Mouse (Mus musculus) c-Kit-positive CD71-negative TER-119-negative erythroid progenitor cells, embryonic 14.5 days (primary cell): ENCODE results near the gene Ccdc73.

Experiments used
- DNase-seq: peaks from one replicate; pipeline ENCODE4 v3.0.0-alpha.2; 2013; ENCODE audit warnings: low read depth

Gene Ccdc73

GRCm38 (mm10) chr2:105026950-105027695, 159.5 kb downstream of the Ccdc73 start:
- DNase-seq = no peak

GRCm38 (mm10) chr2:105028806-105029205, 161.2 kb downstream of the Ccdc73 start:
- DNase-seq = no peak

GRCm38 (mm10) chr2:105030505-105030904, 162.9 kb downstream of the Ccdc73 start:
- no peak for DNase-seq

GRCm38 (mm10) chr2:105034084-105034483, 166.5 kb downstream of the Ccdc73 start:
- DNase-seq = no peak

GRCm38 (mm10) chr2:105035985-105036384, 168.4 kb downstream of the Ccdc73 start:
- no peak for DNase-seq

GRCm38 (mm10) chr2:105036401-105037070, 168.9 kb downstream of the Ccdc73 start:
- no peak for DNase-seq

GRCm38 (mm10) chr2:105037956-105038569, 170.5 kb downstream of the Ccdc73 start:
- no peak for DNase-seq

- no peak for DNase-seq
Measured at GRCm38 (mm10) chr2:105038879-105039278, 171.3 kb downstream of the Ccdc73 start.

GRCm38 (mm10) chr2:105040859-105041258, 173.3 kb downstream of the Ccdc73 start:
- no peak for DNase-seq

GRCm38 (mm10) chr2:105043152-105043551, 175.5 kb downstream of the Ccdc73 start:
- no peak for DNase-seq

- no peak for DNase-seq
Measured at GRCm38 (mm10) chr2:105048301-105048700, 180.7 kb downstream of the Ccdc73 start.

- DNase-seq = no peak
Measured at GRCm38 (mm10) chr2:105055529-105055928, 187.9 kb downstream of the Ccdc73 start.

GRCm38 (mm10) chr2:105058577-105059116, 191.0 kb downstream of the Ccdc73 start:
- DNase-seq = no peak

GRCm38 (mm10) chr2:105062741-105063372, 195.3 kb downstream of the Ccdc73 start:
- no peak for DNase-seq
